Mouse (Mus musculus) brain, embryonic 14.5 days (tissue): ENCODE data around the gene Dis3.

Source experiments
- CTCF ChIP-seq: fragments of 200-500 bp; IDR thresholded peaks from 2 replicates; pipeline ENCODE4 v1.5.1; 2012; ENCODE audit warnings: inconsistent platforms, mild to moderate bottlenecking, moderate library complexity, borderline replicate concordance; ENCODE audit not compliant: insufficient read depth, insufficient read length; ENCODE audit errors: extremely low read depth
- POLR2A ChIP-seq: fragments of 200-500 bp; IDR thresholded peaks from 2 replicates; pipeline ENCODE4 v1.6.1; 2012; ENCODE audit warnings: mild to moderate bottlenecking, inconsistent platforms, borderline replicate concordance; ENCODE audit not compliant: poor library complexity, insufficient read depth, insufficient read length, severe bottlenecking; ENCODE audit errors: extremely low read depth

DNA sequence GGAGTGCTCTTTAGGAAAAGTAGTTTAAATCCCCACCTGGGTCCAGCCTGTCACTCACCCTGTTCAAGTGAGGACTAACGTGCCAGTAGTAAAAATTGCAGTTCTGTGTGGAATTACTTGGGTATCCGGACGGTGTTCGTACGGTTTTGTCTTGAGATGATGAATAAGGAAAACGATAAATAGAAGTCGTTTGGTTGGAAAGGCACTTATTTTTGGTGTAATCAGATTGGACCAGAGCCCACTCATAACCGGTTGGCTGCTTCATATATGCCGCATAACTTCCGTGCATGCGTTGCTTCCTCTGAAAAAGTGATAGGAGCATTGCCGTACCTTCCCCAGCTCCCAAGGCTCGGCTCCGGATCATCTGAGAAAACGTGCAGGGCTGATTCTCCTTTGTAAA is 52.8 kb downstream of the Dis3 start:
- TF ChIP-seq CTCF: no peak
- no peak for TF ChIP-seq POLR2A
